Mouse (Mus musculus): ENCODE data around the gene Olfr699. TPM values are rescaled to one million over a fixed set of nuclear protein-coding genes. Genes with fewer than 3 reads are reported as not detected.
"Not testable (repeated sequence)": the region's sequence is repeated elsewhere in the genome, so short reads cannot be mapped to it uniquely, and the experiment has no call there.

Olfr699 gene
- total RNA-seq (2021), result not detected
- long read RNA-seq, result 0 reads

DNA sequence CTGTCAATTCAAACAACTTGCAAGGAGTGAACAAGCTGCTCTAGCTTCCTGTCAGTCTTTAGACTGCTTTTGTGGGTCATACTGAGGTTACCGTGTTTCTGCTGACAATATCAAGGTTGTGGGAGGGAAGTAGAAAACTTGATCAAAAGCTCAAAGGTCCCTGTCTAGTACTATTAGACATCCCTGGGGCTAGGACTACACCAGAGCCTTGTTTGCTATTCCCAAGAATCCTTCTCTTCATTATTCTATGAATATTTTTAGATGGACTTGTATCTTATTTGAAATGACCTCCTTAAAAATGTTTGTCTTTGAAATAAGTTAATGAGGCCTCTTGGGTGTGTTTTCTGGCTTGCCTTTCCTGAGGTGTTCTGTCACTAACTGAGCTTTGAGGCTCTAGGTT, at the start of gene Olfr699:
Gene Olfr699 (minus strand): TSS at position 101 of the 400 bp plus-strand sequence.
- DNase-seq (ENCODE audit: low spot score in 2 of 2), result no peak

- DNase-seq (ENCODE audit: low spot score in 2 of 2), result no peak
Measured at GRCm38 (mm10) chr7:106833793-106834192, 40.8 kb upstream of the Olfr699 start, which contains the start of gene Olfr702. TSS of gene Olfr702 (minus strand) at chr7:106833893.

DNA sequence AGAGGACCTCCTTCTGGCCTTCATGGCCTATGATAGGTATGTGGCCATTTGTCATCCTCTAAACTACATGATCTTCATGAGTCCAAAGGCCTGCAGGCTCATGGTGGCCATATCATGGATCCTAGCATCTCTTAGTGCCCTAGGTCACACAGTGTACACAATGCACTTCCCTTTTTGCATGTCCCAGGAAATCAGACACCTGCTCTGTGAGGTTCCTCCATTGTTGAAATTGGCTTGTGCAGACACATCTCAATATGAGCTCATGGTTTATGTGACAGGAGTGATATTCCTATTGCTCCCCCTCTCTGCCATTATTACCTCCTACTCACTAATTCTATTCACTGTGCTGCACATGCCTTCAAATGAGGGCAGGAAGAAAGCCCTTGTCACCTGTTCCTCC, 25.4 kb upstream of the Olfr699 start:
- no peak for DNase-seq (ENCODE audit: low spot score in 2 of 2)

GRCm38 (mm10) chr7:106815775-106816174, 22.8 kb upstream of the Olfr699 start:
- DNase-seq (ENCODE audit: low spot score in 2 of 2), result no peak

DNA sequence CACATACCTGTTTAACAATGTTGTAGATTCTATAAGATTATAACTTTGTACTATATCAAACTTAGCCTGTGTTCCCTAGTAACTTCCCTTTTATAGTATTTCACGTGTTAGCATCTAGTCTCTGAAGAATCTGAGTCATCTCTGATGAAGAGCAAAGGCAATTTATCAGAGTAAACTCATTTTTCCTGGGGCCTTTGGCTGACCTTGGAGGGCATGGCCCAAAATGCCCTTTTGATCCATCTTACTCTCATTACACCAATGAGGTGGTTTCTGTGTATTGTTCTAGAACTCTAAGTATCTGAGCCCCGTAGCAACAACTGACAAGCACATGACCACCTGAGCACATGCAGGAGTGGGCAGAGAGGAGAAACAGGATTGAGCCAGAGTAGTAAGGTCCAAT, 20.8 kb upstream of the Olfr699 start, which contains the start of gene Olfr701:
Gene Olfr701 (plus strand): TSS at position 301 of the 400 bp plus-strand sequence.
- no peak for DNase-seq (ENCODE audit: low spot score in 2 of 2)

DNA sequence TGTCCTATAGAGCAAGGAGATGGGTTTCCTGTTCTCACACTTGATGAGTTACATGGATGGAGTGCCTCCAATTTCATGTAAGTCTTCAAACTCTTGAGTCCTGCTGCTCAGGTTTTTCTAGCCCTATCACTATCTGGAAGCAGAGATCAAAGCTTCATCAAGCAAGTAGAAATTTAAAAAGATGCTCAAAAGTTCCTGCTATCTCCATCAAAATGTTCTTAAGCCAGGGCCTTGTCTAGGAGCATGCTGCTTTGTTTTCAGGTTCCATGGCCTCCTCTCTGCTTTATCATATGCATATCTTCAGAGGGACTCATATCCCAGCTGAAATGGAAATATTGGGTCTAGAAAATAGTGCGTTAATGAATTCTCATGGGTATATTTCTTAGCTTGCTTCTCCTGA, 15.7 kb upstream of the Olfr699 start, which contains the start of gene Olfr700:
Gene Olfr700 (minus strand): TSS at position 101 of the 400 bp plus-strand sequence.
- no peak for DNase-seq (ENCODE audit: low spot score in 2 of 2)

GRCm38 (mm10) chr7:106788330-106788729, 4.7 kb downstream of the Olfr699 start:
- no peak for DNase-seq (ENCODE audit: low spot score in 2 of 2)

- DNase-seq (ENCODE audit: low spot score in 2 of 2), result not testable (repeated sequence)
Measured at GRCm38 (mm10) chr7:106761008-106761407, 32.0 kb downstream of the Olfr699 start.

- DNase-seq (ENCODE audit: low spot score in 2 of 2), result no peak
Measured at GRCm38 (mm10) chr7:106758800-106759199, 34.2 kb downstream of the Olfr699 start.

DNA sequence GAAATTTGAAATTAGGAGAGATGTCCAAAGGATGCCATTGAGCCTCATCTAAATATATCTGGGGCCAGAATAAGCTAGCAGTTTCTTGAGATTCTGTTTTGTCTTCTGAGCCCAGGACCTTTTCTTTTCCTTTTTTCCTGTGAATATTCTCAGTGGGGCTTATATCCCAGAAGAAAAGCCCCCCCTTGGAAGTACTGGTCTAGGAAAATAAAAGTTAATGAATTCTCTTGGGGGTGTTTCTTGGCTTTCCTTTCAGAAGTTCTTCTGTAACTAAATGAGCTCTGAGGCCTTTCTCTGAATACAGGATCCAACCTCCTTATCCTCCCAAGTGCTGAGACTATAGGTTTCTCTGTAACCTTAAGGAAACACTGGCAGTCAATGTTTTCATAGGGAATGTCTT, 37.7 kb downstream of the Olfr699 start, which contains the start of gene Olfr698:
Gene Olfr698 (minus strand): TSS at position 101 of the 400 bp plus-strand sequence.
- no peak for DNase-seq (ENCODE audit: low spot score in 2 of 2)

DNA sequence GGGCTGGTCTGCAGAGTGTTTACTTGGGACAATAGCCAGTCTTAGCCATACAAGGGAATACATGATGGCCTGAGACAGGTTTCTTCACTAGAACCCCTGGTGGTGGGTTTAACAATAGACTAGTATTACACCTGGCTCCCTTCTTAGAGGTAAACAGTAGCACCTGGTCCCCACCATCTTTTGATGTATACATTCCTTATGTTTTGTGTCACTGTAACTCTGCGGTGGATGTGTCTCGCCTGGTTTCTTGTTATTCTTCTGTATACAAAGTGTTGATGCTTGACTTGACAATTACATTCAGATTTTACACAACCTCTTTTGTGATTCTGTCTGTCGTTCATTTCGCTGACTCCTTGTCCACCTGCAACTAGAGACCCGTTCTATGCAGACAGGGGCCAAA, 47.2 kb downstream of the Olfr699 start:
- no peak for DNase-seq (ENCODE audit: low spot score in 2 of 2)

GRCm38 (mm10) chr7:106742343-106742742, 50.7 kb downstream of the Olfr699 start, which contains the start of gene Olfr697:
TSS of gene Olfr697 (minus strand) at chr7:106742443.
- DNase-seq (ENCODE audit: low spot score in 2 of 2), result no peak

Other genes with a start within 250 kb of the Olfr699 start
- not detected for gene Olfr693, start 112.6 kb downstream of the Olfr699 start, total RNA-seq (2021)
- gene Olfr694, start 101.4 kb downstream of the Olfr699 start, total RNA-seq (2021), result not detected
- gene Olfr695, start 76.8 kb downstream of the Olfr699 start, total RNA-seq (2021), result not detected
- not detected for gene Olfr697, start 50.8 kb downstream of the Olfr699 start, total RNA-seq (2021)
- not detected for gene Olfr698, start 37.8 kb downstream of the Olfr699 start, total RNA-seq (2021)
- gene Olfr700, start 15.6 kb upstream of the Olfr699 start, total RNA-seq (2021), result not detected
- gene Olfr701, start 20.9 kb upstream of the Olfr699 start, total RNA-seq (2021), result not detected
- not detected for gene Olfr702, start 40.7 kb upstream of the Olfr699 start, total RNA-seq (2021)
- not detected for gene Olfr703, start 50.2 kb upstream of the Olfr699 start, total RNA-seq (2021)
- gene Olfr704, start 70.0 kb upstream of the Olfr699 start, total RNA-seq (2021), result not detected
- gene Olfr705, start 83.7 kb upstream of the Olfr699 start, total RNA-seq (2021), result not detected
- gene Olfr706, start 95.0 kb upstream of the Olfr699 start, total RNA-seq (2021), result not detected
- gene Olfr707, start 108.0 kb upstream of the Olfr699 start, total RNA-seq (2021), result not detected
- not detected for gene Olfr1532-ps1, start 114.8 kb upstream of the Olfr699 start, total RNA-seq (2021)
- not detected for gene Olfr709-ps1, start 139.0 kb upstream of the Olfr699 start, total RNA-seq (2021)
- gene Olfr710, start 155.1 kb upstream of the Olfr699 start, total RNA-seq (2021), result not detected
- under 1 TPM; 0.25 to 0.33 TPM for gene Olfr6, start 170.7 kb upstream of the Olfr699 start, total RNA-seq (2021)
- gene Olfr711, start 182.3 kb upstream of the Olfr699 start, total RNA-seq (2021), result not detected
- gene Olfr2, start 212.9 kb upstream of the Olfr699 start, total RNA-seq (2021), result not detected
- not detected for gene Olfr713, start 238.0 kb upstream of the Olfr699 start, total RNA-seq (2021)

All from layer of hippocampus, postnatal 10 days (tissue).